Mouse (Mus musculus) CD4-positive, CD25-positive, alpha-beta regulatory T cell, adult 2 months (primary cell): ENCODE data around the gene Ccdc47.
A peak's percentile ranks its signal among the peaks of the same experiment; 100 is the strongest.

Experiments
- DNase-seq: peaks from one replicate; pipeline ENCODE4 v3.0.0-alpha.2; 2012; ENCODE audit warnings: low read depth, low spot score

Ccdc47 gene

GRCm38 (mm10) chr11:106199997-106200396 lies 16.1 kb downstream of the Ccdc47 start:
- peak; percentile 23 for DNase-seq

GRCm38 (mm10) chr11:106198277-106198676 lies 17.9 kb downstream of the Ccdc47 start:
- peak; percentile 24 for DNase-seq

DNA sequence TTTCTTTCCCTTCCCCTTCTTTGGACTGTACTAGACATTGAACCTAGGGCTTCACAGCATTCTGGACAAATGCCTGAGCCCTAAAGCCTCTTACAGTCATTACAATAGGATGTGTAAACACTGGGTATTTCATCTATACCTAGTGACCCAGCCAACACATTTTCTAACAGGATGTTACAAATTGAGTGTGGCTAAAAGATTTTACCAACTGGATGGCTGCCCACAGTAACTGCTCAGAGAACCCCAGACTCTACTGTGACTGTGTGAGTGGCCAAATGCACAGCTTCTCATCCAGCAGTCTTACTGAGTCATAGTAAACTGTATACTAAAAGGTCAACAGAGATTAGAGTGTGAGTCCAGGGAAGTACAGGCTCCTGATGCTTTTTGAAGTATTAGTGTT lies 20.8 kb downstream of the Ccdc47 start:
- DNase-seq, result no peak

DNA sequence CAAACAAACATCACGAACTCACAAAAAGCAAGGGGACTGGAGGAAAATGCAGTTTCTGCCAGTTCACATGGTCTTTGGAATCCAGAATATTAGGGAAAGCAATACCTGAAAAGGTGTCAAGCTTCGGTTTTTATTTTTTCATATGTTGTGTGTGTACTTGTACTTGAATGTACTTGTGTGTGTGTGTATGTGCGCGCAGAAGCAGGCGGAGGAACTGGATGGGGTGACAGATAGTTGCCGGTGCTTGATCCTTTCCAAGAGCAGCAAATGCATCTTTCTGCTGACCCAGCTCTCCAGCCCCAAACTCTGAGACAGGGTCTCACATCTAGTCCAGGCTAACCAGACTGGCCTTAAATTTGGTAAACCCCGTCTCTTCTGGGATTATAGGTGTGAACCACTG lies 21.3 kb downstream of the Ccdc47 start:
- no peak for DNase-seq

- DNase-seq, result no peak
Observed at GRCm38 (mm10) chr11:106194155-106194541, 22.0 kb downstream of the Ccdc47 start.

DNA sequence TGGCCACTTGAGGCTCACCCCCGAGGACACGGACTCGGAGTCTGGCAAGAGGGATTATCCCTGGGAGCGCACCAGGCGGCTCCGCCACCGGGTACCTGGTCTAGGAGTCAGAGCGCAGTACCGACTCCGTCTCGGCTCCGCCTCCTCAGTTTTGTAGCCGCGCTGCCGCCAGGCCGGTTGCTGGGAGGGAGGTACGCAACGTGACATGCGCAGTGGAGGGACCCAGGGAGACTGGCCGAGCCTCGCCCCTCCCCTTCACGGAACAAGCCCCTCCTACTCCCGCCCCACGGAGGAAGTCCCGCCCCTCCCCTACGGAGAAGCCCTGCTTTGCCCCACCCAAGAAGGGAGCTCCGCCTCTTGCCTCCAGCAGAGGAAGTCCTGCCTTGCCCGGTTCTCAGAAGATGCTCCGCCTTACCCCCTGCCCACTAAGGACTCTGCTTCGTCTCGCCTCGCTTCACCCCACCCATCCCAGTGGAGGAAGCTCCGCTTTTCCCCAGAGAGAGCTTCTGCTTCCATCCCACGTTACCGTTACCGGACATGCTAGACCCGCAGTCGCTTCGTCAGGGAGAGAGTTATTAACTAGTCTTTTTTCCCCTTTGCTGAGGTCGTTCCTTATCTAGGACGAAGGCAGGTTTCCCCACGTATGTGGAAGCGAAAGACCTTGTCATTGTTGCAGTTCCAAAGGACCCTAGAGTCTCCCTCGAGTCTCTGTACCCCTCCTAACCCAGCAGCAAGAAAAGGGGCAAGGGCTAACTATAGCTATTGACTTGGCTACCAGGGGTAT lies 22.6 kb downstream of the Ccdc47 start:
- DNase-seq, result peak; percentile 99

DNA sequence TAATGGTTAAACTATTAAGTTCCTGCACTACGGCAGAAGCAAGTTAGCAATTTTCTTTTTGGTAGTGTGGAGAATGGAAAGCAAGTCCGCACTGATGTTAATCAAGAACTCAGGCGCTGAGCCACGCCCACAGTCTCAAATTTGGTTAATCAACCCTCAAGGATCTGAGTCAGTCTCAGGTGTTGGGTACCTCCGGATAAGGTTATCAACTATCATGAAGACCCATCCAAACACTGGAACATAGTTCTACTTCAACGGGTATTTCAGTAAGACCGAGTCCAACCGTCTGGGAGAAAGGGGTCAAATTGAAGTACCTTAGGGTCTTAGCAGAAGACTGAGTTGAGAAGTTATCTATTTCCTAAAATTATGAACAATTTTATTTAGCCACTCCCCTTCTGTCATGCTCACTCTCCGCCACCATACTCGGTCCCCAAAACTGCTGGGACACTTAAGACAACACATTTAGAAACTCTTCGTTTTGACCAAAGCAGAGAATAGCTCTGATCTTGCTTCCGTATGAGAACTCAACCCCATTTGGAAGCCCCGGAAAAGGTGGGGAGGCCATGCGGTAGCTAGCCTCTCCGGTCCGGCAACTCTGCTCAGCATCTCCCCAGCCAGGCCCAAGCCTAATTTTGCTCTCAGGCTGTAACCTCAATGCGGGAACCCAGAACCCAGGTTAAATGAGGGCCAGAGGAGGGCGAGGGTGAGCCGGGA lies 23.3 kb downstream of the Ccdc47 start:
- DNase-seq, result peak; percentile 62

DNA sequence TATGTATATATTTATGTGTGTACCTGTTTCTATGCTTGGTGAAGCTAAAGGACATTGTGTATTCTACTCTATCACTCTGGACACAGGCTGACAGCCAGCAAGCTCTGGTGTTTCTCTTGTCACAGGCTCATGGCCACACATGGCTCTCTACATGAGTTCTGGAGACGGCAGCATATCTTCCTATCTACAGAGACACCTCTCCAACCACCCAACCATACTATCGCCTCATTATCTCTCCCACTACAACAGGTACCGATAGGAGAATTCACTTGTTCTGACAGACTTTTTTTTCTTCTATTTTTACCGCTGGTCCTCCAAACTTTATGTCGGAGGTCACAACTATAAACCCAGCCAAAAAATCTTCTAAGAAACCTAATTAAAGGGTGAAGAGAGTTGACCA lies 23.9 kb downstream of the Ccdc47 start:
- no peak for DNase-seq

DNA sequence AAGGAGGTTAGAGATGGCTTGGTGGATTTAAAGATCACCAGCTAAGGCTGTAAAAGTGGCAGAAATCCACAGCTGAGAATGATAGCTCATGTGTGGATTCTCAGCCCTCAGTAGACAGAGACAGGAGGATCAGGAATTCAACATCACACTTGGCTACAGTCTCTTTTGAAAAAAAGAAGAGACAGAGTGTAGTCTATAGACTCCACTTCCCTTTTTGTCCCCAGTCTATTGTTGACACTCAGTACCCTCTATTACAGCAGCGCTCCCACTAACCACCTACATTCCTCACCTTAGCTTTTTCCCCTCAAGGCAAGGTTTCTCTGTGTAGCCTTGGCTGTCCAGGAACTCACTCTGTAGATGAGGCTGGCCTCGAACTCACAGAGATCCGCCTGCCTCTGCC lies 24.4 kb downstream of the Ccdc47 start:
- DNase-seq, result no peak

- DNase-seq, result no peak
Observed at GRCm38 (mm10) chr11:106187326-106187725, 28.8 kb downstream of the Ccdc47 start.

GRCm38 (mm10) chr11:106180449-106180801 lies 35.7 kb downstream of the Ccdc47 start:
- DNase-seq, result no peak

DNA sequence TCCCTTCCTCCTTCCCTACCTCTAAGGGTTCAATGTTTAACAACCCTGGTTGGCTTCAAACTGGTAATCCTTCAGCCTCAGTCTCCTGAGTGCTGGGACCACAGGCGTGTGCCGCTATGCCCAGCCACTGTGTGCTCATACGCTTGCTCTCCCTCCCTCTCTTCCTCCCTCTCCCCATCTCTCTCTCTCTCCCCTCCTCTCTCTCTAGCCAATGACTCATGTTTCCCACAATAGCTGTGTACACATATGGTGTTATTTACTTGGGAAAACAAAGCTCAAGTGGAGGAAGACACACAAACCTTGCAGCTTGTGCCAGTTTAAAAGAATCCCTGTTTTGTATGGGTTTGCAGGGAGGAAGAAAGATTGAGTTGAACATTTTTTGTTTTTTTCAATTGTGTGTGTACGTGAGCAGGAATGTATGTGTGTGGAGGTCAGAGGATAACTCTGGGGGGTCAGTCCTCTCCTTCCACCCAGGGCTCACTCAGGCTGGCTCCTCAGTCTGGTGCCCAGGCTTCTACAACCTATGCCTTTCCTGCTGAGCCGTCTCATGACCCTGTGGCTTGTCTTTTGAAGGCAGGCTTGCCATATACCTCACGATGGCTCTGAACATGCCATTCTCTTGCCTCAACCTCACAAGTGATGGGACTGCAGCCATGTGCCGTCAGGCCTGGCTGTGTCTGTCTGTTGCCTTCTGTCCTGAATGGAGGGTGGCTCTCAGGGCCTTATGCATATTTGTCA lies 36.3 kb downstream of the Ccdc47 start:
- no peak for DNase-seq

- DNase-seq, result no peak
Observed at GRCm38 (mm10) chr11:106178036-106178782, 37.9 kb downstream of the Ccdc47 start.

DNA sequence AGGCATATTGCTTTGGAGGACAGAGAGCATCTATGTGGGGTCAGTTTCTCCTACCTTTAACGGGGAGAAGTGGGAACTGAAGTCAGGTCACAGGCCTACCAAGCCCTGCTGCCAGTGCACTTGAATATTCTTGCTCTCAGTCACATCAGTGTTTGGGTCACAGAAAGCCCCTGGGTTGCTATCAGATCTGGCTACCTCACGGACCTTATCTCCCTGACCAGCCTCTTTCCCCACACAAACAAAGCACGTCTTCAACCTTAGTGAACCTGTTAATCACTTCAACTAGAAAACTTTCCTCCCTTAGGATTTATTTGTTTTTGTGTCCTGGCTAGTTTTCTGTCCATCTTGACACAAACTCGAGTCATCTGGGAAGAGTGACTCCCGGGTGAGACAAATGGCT lies 39.8 kb downstream of the Ccdc47 start:
- no peak for DNase-seq

GRCm38 (mm10) chr11:106175081-106175480 lies 41.1 kb downstream of the Ccdc47 start:
- no peak for DNase-seq

DNA sequence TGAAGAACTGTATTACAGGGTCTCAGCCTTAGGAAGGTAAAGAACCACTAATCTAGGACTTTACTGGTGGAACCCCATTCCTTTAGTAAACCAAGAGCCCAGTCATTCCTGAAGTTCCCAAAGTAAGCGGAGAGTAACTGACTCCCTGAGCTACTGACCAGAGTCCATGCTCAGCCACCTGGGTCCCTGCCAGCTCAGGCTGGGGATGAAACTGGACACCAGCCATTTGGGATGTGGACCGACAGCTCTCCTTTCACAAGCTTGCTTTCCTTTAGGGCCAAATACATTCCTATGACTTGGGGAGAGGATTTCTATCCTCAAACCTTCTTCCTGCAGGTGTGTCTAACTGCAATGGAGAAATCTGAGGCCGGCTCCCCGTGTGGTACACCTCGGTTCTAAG lies 41.8 kb downstream of the Ccdc47 start:
- no peak for DNase-seq

GRCm38 (mm10) chr11:106173228-106173627 lies 42.9 kb downstream of the Ccdc47 start:
- no peak for DNase-seq

GRCm38 (mm10) chr11:106170807-106171206 lies 45.3 kb downstream of the Ccdc47 start:
- peak; percentile 89 for DNase-seq

DNA sequence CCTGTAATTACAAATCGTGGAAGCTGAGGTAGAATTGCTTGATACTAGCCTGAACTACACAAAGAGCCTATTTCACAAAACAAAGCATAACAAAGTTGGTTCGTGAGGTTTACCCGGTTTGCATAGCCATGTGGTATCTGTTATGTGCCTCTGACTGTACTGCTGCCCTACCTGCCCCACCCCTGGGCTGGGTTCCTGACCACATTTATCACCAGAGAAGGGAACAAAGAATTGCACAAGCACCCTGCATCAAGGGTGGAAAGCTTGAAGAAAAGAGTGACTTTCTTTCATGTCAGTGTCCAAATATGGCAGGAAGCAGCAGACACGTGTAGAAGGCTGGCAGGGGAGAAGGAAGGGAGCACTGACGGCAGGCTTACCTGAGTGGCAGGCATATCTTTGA lies 48.7 kb downstream of the Ccdc47 start:
- DNase-seq, result peak; percentile 82

- DNase-seq, result no peak
Observed at GRCm38 (mm10) chr11:106164601-106165180, 51.5 kb downstream of the Ccdc47 start.

GRCm38 (mm10) chr11:106163546-106163945 lies 52.6 kb downstream of the Ccdc47 start:
- no peak for DNase-seq
